Mouse (Mus musculus): ENCODE results near the gene Gm10518.

Gene Gm10518

GRCm38 (mm10) chr1:179835753-179836425 is 32.7 kb downstream of the Gm10518 start:
- no peak for DNase-seq (ENCODE audit: low spot score)

- no peak for DNase-seq (ENCODE audit: low spot score)
These were observed 33.5 kb downstream of the Gm10518 start for GRCm38 (mm10) chr1:179836426-179837404.

GRCm38 (mm10) chr1:179842568-179842967 is 39.4 kb downstream of the Gm10518 start:
- no peak for DNase-seq (ENCODE audit: low spot score)

- no peak for DNase-seq (ENCODE audit: low spot score)
These were observed 40.8 kb downstream of the Gm10518 start for GRCm38 (mm10) chr1:179843981-179844380.

GRCm38 (mm10) chr1:179844894-179845293 is 41.7 kb downstream of the Gm10518 start:
- peak; percentile 72 for DNase-seq (ENCODE audit: low spot score)

DNA sequence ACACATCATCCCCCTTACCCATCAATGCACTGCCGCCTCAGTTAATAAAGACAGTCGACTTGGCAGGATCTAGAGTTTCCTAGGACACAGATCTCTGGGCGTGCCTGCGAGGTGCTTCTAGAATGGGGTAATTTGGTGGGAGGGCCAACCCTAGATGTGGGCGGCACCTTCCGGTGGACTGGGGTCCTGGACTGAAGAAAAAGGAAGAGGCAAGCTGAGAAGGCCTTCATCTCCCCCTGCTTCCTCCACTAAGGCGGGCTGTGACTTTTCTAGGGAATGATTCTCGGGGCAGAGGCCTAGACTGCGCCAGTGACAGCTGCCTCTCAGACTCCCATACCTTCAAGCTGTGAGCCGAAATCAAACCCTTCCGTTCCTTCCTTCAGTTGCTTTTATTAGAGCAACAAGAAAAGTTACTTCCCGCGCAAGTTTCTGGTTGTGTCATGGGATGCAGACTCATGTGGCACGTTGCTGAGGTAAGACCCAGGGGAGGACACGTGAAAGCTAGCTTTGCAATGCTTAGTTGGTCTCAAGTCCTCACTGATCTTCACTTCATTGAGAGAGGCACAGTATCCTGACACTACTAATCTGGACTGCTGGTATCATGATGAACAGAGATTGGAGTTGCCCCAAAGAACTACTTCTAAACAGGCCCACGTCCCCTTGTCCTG is 42.8 kb downstream of the Gm10518 start:
- DNase-seq (ENCODE audit: low spot score) = no peak

DNA sequence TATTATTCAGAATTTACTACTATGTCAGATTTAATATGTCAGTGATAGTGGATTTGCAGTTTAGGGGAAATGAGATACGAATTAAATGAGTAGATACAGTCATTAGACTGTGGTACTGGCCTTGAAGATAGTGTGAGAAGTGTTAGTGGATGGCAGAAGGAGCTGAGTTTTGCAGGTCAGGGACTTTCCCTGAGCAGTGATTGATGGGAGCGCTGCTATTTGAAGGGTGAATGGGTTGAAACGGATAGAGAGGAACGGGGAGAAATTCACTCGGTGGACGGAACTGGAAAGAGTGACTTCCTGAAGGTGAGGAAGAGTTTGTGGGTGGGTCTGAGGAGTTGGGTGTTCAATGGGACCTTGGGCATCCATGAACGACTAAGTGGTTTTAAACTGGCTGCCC is 44.0 kb downstream of the Gm10518 start:
- DNase-seq (ENCODE audit: low spot score) = no peak

DNA sequence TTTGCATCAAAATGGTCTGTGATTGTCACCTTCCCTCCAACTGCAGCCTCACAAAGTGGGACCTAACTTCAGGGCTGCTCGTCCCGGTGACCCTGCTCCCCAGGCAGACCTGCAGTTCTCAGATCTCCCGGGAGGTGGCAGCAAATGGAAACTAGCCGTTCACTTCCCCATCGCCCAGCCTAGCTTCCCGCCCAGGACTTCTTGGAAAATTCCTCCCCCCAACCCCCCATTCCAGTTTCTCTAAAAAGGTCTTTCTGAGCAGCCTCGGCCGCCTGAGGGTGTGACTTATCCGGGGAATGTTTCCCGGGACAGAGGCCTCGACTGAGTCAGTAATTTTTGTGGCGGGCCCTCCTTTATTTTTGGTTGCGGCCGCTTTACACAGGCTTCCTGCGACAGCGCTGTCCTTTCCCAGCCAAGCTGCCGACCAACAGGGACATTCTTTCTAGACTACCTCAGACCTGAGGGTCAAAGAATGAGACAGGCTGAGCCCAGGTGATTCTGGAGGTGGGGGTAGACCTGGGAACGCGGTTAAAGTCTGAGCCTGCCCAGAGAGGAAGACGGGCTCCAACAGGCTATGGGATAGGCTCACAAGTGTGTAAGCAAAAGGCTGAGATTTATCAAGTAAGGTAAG is 44.7 kb downstream of the Gm10518 start:
- peak; percentile 93 for DNase-seq (ENCODE audit: low spot score)

DNA sequence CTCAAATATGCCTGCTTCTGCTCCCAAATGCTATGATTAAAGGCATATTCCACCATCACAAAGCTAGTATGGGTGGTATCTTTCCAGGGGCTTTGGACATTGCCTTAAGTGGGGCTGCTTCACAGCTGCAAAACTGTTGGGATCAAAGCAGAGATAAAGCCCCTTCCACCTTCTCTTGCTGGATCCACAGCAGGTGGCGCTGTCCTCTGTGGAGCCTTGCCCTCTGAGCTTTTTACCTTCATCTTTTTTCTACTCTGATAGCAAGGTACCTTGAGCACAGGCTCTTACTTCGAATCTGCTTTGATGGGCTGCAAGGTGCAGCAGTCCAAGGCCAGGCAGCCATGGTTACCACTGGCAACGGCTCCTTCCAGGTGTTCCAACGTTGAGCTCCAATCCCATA is 50.2 kb downstream of the Gm10518 start:
- peak; percentile 57 for DNase-seq (ENCODE audit: low spot score)

Data from retina, embryonic 14.5 days (tissue).